Mouse (Mus musculus) lung, adult 2 months (tissue): ENCODE data around the gene Mllt3.

Source experiments
- CTCF ChIP-seq: fragments of 200-500 bp; IDR thresholded peaks from 2 replicates; pipeline ENCODE4 v1.5.1; 2011; ENCODE audit warnings: mild to moderate bottlenecking, low read length, control low read depth; ENCODE audit not compliant: insufficient read depth
- POLR2A ChIP-seq: fragments of 200-500 bp; IDR thresholded peaks from 2 replicates; pipeline ENCODE4 v1.6.1; 2011; ENCODE audit warnings: low read depth, mild to moderate bottlenecking, control low read depth, low read length, borderline replicate concordance; ENCODE audit errors: extremely low read depth

GRCm38 (mm10) chr4:88081417-88081816 lies 48.3 kb upstream of the Mllt3 start:
- TF ChIP-seq CTCF (no peak), POLR2A (no peak)
